In the genomic region with DNA sequence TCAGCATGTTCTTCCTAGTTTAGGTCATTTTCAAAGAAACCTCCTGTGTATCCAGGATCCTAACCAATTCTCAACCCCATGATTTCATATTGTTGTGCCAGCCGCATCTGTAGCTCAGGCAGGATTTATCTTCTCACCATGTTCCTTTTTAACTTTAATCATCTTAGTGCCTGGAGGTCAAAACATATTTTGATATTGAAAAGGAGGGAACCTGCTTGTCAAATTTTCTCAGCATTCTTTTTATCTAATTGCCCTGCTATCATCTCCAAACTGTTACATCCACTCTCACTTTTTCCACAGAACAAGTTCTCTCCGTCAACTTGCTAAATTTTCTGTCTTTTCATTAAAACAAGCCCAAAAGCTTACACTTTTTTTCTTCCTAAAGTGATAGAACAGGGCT, we compare ENCODE assay signal across 51 mouse cellular contexts. TPM values are rescaled to one million over a fixed set of nuclear protein-coding genes. Genes with fewer than 3 reads are reported as not detected.
"Had no signal": no experiment of that assay in that cellular context is flagged by ENCODE, and none has a peak within 500 bp of the region (broad histone marks: within the 10 kb centered on the region; RNA-seq: fewer than 3 reads in every experiment).

No protein-coding gene starts in this region.

- H3K9me3 ChIP-seq: heart, embryonic 10.5 days; heart, embryonic 12.5 days; heart, embryonic 13.5 days; heart, embryonic 15.5 days; hindbrain, embryonic 10.5 days; hindbrain, embryonic 12.5 days; hindbrain, embryonic 13.5 days; hindbrain, embryonic 15.5 days; intestine, embryonic 15.5 days; kidney, embryonic 15.5 days had no signal

- H3K27me3 ChIP-seq: heart, embryonic 12.5 days; heart, embryonic 13.5 days; heart, embryonic 15.5 days; hindbrain, embryonic 12.5 days; hindbrain, embryonic 13.5 days; hindbrain, embryonic 15.5 days; intestine, embryonic 15.5 days; kidney, embryonic 15.5 days had no signal

- DNase-seq: heart, postnatal 10 days; heart, postnatal 14 days; heart, postnatal 36 days; heart, postnatal 4 days; kidney, adult 11 months; kidney, adult 18-20 months; kidney, adult 2 months; kidney, adult 8-10 months; kidney, adult 9 months; kidney, postnatal 10 days; kidney, postnatal 14 days; kidney, postnatal 25 days; kidney, postnatal 36 days; kidney, postnatal 4 days; layer of hippocampus, adult 9-11 months; layer of hippocampus, postnatal 36 days had no signal

- H3K9ac ChIP-seq: heart, embryonic 12.5 days; heart, embryonic 13.5 days; heart, embryonic 15.5 days; hindbrain, embryonic 12.5 days; hindbrain, embryonic 13.5 days; hindbrain, embryonic 14.5 days; hindbrain, embryonic 15.5 days; intestine, embryonic 15.5 days; kidney, embryonic 15.5 days had no signal

- H3K4me1 ChIP-seq: heart, embryonic 10.5 days; heart, embryonic 12.5 days; heart, embryonic 13.5 days; heart, embryonic 15.5 days; hindbrain, embryonic 10.5 days; hindbrain, embryonic 12.5 days; hindbrain, embryonic 13.5 days; hindbrain, embryonic 15.5 days; intestine, embryonic 15.5 days; kidney, embryonic 15.5 days had no signal

- H3K27ac ChIP-seq: heart, embryonic 10.5 days; heart, embryonic 13.5 days; heart, embryonic 15.5 days; hindbrain, embryonic 10.5 days; hindbrain, embryonic 12.5 days; hindbrain, embryonic 13.5 days; hindbrain, embryonic 14.5 days; hindbrain, embryonic 15.5 days; hindbrain, postnatal 0 days; intestine, embryonic 15.5 days; kidney, embryonic 15.5 days; kidney, postnatal 0 days; layer of hippocampus, adult 2 months had no signal

- H3K4me3 ChIP-seq: heart, embryonic 10.5 days; heart, embryonic 12.5 days; heart, embryonic 13.5 days; heart, embryonic 15.5 days; hindbrain, embryonic 10.5 days; hindbrain, embryonic 12.5 days; hindbrain, embryonic 13.5 days; hindbrain, embryonic 15.5 days; intestine, embryonic 15.5 days; kidney, embryonic 15.5 days; layer of hippocampus, adult 2 months had no signal

- H3K36me3 ChIP-seq: heart, embryonic 10.5 days; heart, embryonic 12.5 days; heart, embryonic 13.5 days; heart, embryonic 15.5 days; hindbrain, embryonic 10.5 days; hindbrain, embryonic 12.5 days; hindbrain, embryonic 13.5 days; hindbrain, embryonic 15.5 days; intestine, embryonic 15.5 days; kidney, embryonic 15.5 days had no signal

RNA-seq across cellular contexts. Expression of a gene that starts 9.4 kb away (rescaled TPM):
- total RNA-seq: heart, postnatal 10 days; heart, postnatal 14 days; heart, postnatal 25 days; heart, postnatal 36 days; heart, postnatal 4 days; hematopoietic stem cell, adult 5-6 weeks; layer of hippocampus, adult 18-20 months; layer of hippocampus, adult 2 months; layer of hippocampus, adult 8-10 months; layer of hippocampus, postnatal 10 days; layer of hippocampus, postnatal 14 days; layer of hippocampus, postnatal 25 days; layer of hippocampus, postnatal 36 days; left cerebral cortex, adult 18-20 months; left cerebral cortex, adult 8-10 months had no signal
- polyA plus RNA-seq: heart, embryonic 10.5 days; heart, embryonic 11.5 days; heart, embryonic 12.5 days; heart, embryonic 13.5 days; heart, embryonic 14.5 days; heart, embryonic 15.5 days; heart, embryonic 16.5 days; heart, postnatal 0 days; hindbrain, embryonic 10.5 days; hindbrain, embryonic 11.5 days; hindbrain, embryonic 12.5 days; hindbrain, embryonic 13.5 days; hindbrain, embryonic 15.5 days; hindbrain, embryonic 16.5 days; hindbrain, postnatal 0 days; inflammation-experienced regulatory T-cells, adult 6 months; intestine, embryonic 14.5 days; intestine, embryonic 15.5 days; intestine, embryonic 16.5 days; kidney, adult 2 months; kidney, embryonic 14.5 days; kidney, embryonic 15.5 days; kidney, embryonic 16.5 days; kidney, postnatal 0 days; large intestine, adult 2 months had no signal
